Mouse (Mus musculus): Measurements from ENCODE around the gene Rai1. TPM values are rescaled to one million over a fixed set of nuclear protein-coding genes. Genes with fewer than 3 reads are reported as not detected.

Gene Rai1
- polyA plus RNA-seq, 1 experiment from 2014 or later: 34.4 TPM

DNA sequence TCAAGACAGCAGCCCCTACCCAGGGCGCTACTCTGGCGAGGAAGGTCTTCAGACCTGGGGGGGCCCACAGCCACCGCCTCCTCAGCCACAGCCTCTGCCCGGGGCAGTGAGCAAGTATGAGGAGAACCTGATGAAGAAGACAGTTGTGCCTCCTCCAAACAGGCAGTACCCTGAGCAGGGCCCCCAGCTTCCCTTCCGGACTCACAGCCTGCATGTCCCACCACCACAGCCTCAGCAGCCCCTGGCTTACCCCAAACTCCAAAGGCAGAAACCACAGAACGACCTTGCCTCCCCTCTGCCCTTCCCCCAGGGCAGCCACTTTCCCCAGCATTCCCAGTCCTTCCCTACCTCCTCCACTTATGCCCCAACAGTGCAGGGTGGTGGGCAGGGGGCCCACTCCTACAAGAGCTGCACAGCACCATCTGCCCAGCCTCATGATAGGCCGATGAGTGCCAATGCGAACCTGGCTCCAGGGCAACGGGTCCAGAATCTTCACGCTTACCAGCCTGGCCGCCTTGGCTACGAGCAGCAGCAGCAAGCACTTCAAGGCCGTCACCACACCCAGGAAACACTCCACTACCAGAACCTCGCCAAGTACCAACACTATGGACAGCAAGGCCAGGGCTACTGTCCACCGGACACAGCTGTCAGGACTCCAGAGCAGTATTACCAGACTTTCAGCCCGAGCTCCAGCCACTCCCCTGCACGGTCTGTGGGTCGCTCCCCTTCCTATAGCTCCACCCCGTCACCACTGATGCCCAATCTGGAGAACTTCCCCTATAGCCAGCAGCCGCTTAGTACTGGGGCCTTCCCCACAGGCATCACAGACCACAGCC lies 80.8 kb downstream of the Rai1 start:
- Histone ChIP-seq H3K36me3 (ENCODE audit: control insufficient read depth, insufficient read depth, low read length) (peaks cover 60% of the 10 kb centered on the region), H3K9me3 (ENCODE audit: control insufficient read depth, low read length) (no peaks in the 10 kb centered on the region), H3K4me2 (replicated peaks; ENCODE audit: low read depth, low read length) (no peak overlapping the region), H3K4me1 (ENCODE audit: control insufficient read depth, insufficient read depth, low read length) (peaks cover 40% of the 10 kb centered on the region), H3K27me3 (ENCODE audit: control insufficient read depth, insufficient read depth, low read length) (no peaks in the 10 kb centered on the region), H3K4me3 (ENCODE audit: low read length) (no peak overlapping the region), H3K27ac (ENCODE audit: low read depth, low read length) (no peak overlapping the region), H3K9ac (ENCODE audit: low read depth, low read length) (no peak overlapping the region)
- 72% methylated on average over 20 of the region's 20 CpGs for WGBS
- ATAC-seq (ENCODE audit: low FRiP score, low TSS enrichment): no peak; the same call in 1 of the 2 replicates

DNA sequence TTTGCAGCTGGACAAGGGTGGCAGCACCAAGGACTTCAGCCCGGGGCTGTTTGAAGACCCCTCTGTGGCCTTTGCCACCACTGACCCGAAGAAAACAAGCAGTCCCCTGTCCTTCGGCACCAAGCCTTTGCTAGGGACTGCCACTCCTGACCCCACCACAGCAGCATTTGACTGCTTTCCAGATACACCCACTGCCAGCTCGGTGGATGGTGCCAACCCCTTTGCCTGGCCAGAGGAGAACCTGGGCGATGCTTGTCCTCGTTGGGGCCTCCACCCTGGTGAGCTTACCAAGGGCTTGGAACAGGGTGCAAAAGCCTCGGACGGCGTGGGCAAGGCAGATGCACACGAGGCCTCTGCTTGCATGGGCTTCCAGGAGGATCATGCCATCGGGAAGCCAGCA lies 82.3 kb downstream of the Rai1 start:
- H3K4me2 ChIP-seq (replicated peaks; ENCODE audit: low read depth, low read length): no peak overlapping the region
- H3K9ac ChIP-seq (ENCODE audit: low read depth, low read length): no peak overlapping the region
- H3K4me1 ChIP-seq (ENCODE audit: control insufficient read depth, insufficient read depth, low read length): peaks cover 33% of the 10 kb centered on the region
- WGBS: 87% methylated on average over 11 of the region's 11 CpGs
- no peak overlapping the region for H3K27ac ChIP-seq (ENCODE audit: low read depth, low read length)
- H3K4me3 ChIP-seq (ENCODE audit: low read length): no peak overlapping the region
- no peaks in the 10 kb centered on the region for H3K9me3 ChIP-seq (ENCODE audit: control insufficient read depth, low read length)
- no peaks in the 10 kb centered on the region for H3K27me3 ChIP-seq (ENCODE audit: control insufficient read depth, insufficient read depth, low read length)
- no peak for ATAC-seq (ENCODE audit: low FRiP score, low TSS enrichment)
- H3K36me3 ChIP-seq (ENCODE audit: control insufficient read depth, insufficient read depth, low read length): peaks cover 75% of the 10 kb centered on the region

DNA sequence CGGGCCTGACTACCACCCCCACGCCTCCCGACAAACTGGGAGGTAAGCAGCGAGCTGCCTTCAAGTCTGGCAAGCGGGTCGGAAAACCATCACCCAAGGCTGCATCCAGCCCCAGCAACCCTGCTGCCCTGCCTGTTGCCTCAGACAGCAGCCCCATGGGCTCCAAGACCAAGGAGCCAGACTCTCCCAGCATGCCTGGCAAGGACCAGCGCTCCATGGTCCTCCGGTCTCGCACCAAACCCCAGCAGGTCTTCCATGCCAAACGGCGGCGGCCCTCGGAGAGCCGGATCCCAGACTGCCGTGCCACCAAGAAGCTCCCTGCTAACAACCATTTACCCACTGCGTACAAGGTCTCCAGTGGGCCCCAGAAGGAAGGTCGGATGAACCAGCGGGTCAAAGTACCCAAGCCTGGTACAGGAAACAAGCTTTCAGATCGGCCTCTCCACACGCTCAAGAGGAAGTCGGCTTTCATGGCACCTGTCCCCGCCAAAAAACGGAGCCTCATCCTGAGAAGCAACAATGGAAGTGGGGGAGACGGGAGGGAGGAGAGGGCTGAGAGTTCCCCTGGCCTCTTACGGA lies 83.6 kb downstream of the Rai1 start:
- 89% methylated on average over 25 of the region's 25 CpGs for WGBS
- H3K9me3 ChIP-seq (ENCODE audit: control insufficient read depth, low read length): no peaks in the 10 kb centered on the region
- no peak overlapping the region for H3K4me2 ChIP-seq (replicated peaks; ENCODE audit: low read depth, low read length)
- H3K27me3 ChIP-seq (ENCODE audit: control insufficient read depth, insufficient read depth, low read length): no peaks in the 10 kb centered on the region
- H3K27ac ChIP-seq (ENCODE audit: low read depth, low read length): no peak overlapping the region
- peaks cover 22% of the 10 kb centered on the region for H3K4me1 ChIP-seq (ENCODE audit: control insufficient read depth, insufficient read depth, low read length)
- no peak for ATAC-seq (ENCODE audit: low FRiP score, low TSS enrichment)
- H3K36me3 ChIP-seq (ENCODE audit: control insufficient read depth, insufficient read depth, low read length): peaks cover 82% of the 10 kb centered on the region
- no peak overlapping the region for H3K9ac ChIP-seq (ENCODE audit: low read depth, low read length)
- no peak overlapping the region for H3K4me3 ChIP-seq (ENCODE audit: low read length)

DNA sequence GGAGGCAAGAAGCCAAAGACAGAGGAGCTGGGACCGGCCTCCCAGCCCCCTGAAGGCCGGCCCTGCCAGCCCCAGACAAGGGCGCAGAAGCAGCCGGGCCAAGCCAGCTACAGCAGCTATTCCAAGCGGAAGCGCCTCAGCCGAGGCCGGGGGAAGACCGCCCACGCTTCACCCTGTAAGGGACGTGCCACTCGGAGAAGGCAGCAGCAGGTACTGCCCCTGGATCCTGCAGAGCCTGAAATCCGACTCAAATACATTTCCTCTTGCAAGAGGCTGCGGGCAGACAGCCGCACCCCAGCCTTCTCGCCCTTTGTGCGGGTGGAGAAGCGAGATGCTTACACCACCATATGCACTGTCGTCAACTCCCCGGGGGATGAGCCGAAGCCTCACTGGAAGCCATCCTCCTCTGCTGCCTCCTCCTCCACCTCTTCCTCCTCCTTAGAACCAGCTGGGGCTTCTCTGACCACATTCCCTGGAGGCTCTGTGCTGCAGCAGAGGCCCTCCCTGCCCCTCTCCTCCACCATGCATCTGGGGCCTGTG lies 84.8 kb downstream of the Rai1 start:
- Histone ChIP-seq H3K27me3 (ENCODE audit: control insufficient read depth, insufficient read depth, low read length) (no peaks in the 10 kb centered on the region), H3K9me3 (ENCODE audit: control insufficient read depth, low read length) (peaks cover 3% of the 10 kb centered on the region; the same call in 1 of the 2 replicates), H3K9ac (ENCODE audit: low read depth, low read length) (no peak overlapping the region), H3K4me2 (replicated peaks; ENCODE audit: low read depth, low read length) (no peak overlapping the region), H3K36me3 (ENCODE audit: control insufficient read depth, insufficient read depth, low read length) (peaks cover 90% of the 10 kb centered on the region), H3K4me1 (ENCODE audit: control insufficient read depth, insufficient read depth, low read length) (peaks cover 10% of the 10 kb centered on the region), H3K4me3 (ENCODE audit: low read length) (no peak overlapping the region), H3K27ac (ENCODE audit: low read depth, low read length) (no peak overlapping the region)
- no peak for ATAC-seq (ENCODE audit: low FRiP score, low TSS enrichment)
- 80% methylated on average over 21 of the region's 21 CpGs for WGBS

DNA sequence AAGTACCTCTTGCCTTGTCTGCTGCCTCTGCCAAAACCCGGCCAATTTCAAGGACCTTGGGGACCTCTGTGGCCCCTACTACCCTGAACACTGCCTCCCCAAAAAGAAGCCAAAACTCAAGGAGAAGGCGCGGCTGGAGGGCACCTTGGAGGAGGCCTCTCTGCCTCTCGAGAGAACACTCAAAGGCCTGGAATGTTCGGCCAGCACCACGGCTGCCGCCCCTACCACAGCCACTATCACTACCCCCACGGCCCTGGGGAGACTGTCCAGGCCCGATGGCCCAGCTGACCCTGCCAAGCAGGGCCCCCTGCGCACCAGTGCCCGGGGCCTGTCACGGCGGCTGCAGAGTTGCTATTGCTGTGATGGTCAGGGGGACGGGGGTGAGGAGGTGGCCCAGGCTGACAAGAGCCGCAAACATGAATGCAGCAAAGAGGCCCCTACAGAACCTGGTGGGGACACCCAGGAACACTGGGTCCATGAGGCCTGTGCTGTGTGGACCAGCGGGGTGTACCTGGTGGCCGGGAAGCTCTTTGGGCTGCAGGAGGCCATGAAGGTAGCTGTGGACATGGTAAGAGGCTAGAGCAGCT lies 85.3 kb downstream of the Rai1 start:
- Histone ChIP-seq H3K9me3 (ENCODE audit: control insufficient read depth, low read length) (peaks cover 8% of the 10 kb centered on the region; the same call in 1 of the 2 replicates), H3K27me3 (ENCODE audit: control insufficient read depth, insufficient read depth, low read length) (no peaks in the 10 kb centered on the region), H3K27ac (ENCODE audit: low read depth, low read length) (no peak overlapping the region), H3K4me1 (ENCODE audit: control insufficient read depth, insufficient read depth, low read length) (peaks cover 4% of the 10 kb centered on the region), H3K36me3 (ENCODE audit: control insufficient read depth, insufficient read depth, low read length) (peaks cover 93% of the 10 kb centered on the region), H3K4me3 (ENCODE audit: low read length) (no peak overlapping the region), H3K4me2 (replicated peaks; ENCODE audit: low read depth, low read length) (no peak overlapping the region), H3K9ac (ENCODE audit: low read depth, low read length) (no peak overlapping the region)
- ATAC-seq (ENCODE audit: low FRiP score, low TSS enrichment): no peak
- whole genome bisulfite sequencing: 87% methylated on average over 17 of the region's 17 CpGs

DNA sequence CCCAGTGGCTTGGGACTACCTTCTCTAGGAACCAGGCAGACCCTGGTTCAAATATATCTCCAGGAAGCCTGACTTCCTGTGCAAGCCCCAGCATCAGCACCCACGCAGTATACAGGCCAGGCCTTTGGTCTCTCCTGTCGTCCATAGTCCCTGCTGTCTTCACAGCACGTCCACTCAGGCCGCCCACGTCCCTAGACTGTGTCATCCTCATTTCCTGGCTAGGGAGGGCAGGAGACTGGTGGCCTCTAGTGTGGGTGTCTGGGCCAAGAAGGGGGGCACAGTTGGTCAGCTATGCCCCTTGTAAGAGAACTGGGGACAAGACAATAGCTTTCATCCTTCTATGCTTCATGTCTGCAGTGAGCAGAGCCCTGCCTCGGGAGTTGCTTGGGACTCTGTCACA lies 87.7 kb downstream of the Rai1 start:
- WGBS: 65% methylated on average over 6 of the region's 6 CpGs
- H3K4me1 ChIP-seq (ENCODE audit: control insufficient read depth, insufficient read depth, low read length): peaks cover 2% of the 10 kb centered on the region; the same call in 1 of the 2 replicates
- no peak overlapping the region for H3K4me2 ChIP-seq (replicated peaks; ENCODE audit: low read depth, low read length)
- H3K27ac ChIP-seq (ENCODE audit: low read depth, low read length): no peak overlapping the region
- peaks cover 91% of the 10 kb centered on the region for H3K36me3 ChIP-seq (ENCODE audit: control insufficient read depth, insufficient read depth, low read length)
- H3K27me3 ChIP-seq (ENCODE audit: control insufficient read depth, insufficient read depth, low read length): no peaks in the 10 kb centered on the region
- no peak overlapping the region for H3K4me3 ChIP-seq (ENCODE audit: low read length)
- peaks cover 8% of the 10 kb centered on the region; the same call in 1 of the 2 replicates for H3K9me3 ChIP-seq (ENCODE audit: control insufficient read depth, low read length)
- ATAC-seq (ENCODE audit: low FRiP score, low TSS enrichment): no peak
- H3K9ac ChIP-seq (ENCODE audit: low read depth, low read length): no peak overlapping the region

DNA sequence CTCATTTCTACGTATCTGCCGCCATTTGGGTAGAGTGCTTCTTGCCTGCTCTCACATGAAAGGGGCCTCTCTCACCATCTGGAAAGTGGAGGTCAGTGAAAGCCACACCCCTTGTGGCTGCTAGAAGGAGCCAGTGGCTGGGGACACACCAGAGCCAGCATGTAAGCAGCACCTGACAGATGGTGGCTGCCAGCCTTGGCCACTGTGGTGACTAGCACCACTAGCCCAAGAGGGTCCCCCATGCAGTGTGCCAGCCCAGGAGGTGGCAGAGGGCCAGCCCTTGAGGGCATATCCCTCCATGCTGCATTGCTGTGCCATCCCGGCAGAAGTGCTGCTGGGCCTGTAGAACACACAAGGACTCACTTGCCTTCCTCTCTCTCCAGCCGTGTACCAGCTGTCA lies 88.7 kb downstream of the Rai1 start:
- ATAC-seq (ENCODE audit: low FRiP score, low TSS enrichment): no peak
- peaks cover 90% of the 10 kb centered on the region for H3K36me3 ChIP-seq (ENCODE audit: control insufficient read depth, insufficient read depth, low read length)
- H3K9me3 ChIP-seq (ENCODE audit: control insufficient read depth, low read length): peaks cover 8% of the 10 kb centered on the region; the same call in 1 of the 2 replicates
- H3K4me1 ChIP-seq (ENCODE audit: control insufficient read depth, insufficient read depth, low read length): peaks cover 2% of the 10 kb centered on the region; the same call in 1 of the 2 replicates
- no peak overlapping the region for H3K27ac ChIP-seq (ENCODE audit: low read depth, low read length)
- no peak overlapping the region for H3K4me2 ChIP-seq (replicated peaks; ENCODE audit: low read depth, low read length)
- WGBS: 78% methylated on average over 4 of the region's 4 CpGs
- H3K9ac ChIP-seq (ENCODE audit: low read depth, low read length): no peak overlapping the region
- no peak overlapping the region for H3K4me3 ChIP-seq (ENCODE audit: low read length)
- H3K27me3 ChIP-seq (ENCODE audit: control insufficient read depth, insufficient read depth, low read length): no peaks in the 10 kb centered on the region

DNA sequence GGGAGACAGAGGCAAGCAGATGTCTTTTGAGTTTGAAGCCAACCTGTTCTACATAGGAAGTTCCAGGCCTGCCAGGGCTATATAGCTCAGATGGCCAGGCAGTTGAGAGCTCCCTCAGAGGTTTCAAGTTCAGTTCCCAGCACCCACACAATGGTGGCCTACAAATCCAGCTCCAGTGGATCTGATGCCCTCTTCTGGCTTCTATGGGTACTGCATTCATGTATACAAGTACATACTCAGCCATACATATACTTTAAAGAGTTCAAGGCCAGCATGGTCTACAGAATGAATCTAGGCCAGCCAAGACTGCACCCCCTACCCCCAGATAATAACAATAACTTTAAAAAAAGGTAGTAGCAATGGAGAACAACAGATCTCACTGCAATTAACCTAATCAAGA lies 90.3 kb downstream of the Rai1 start:
- Histone ChIP-seq H3K9ac (ENCODE audit: low read depth, low read length) (no peak overlapping the region), H3K4me3 (ENCODE audit: low read length) (no peak overlapping the region), H3K36me3 (ENCODE audit: control insufficient read depth, insufficient read depth, low read length) (peaks cover 89% of the 10 kb centered on the region), H3K4me2 (replicated peaks; ENCODE audit: low read depth, low read length) (no peak overlapping the region), H3K27me3 (ENCODE audit: control insufficient read depth, insufficient read depth, low read length) (no peaks in the 10 kb centered on the region), H3K4me1 (ENCODE audit: control insufficient read depth, insufficient read depth, low read length) (peaks cover 4% of the 10 kb centered on the region; the same call in 1 of the 2 replicates), H3K9me3 (ENCODE audit: control insufficient read depth, low read length) (peaks cover 8% of the 10 kb centered on the region; the same call in 1 of the 2 replicates), H3K27ac (ENCODE audit: low read depth, low read length) (no peak overlapping the region)
- ATAC-seq (ENCODE audit: low FRiP score, low TSS enrichment): no peak

Data from kidney, embryonic 14.5 days (tissue).